Mouse (Mus musculus) cortical plate, adult 2 months (tissue): ENCODE measurements at regions not wholly inside any gene's neighbourhood (a gene's known extent, or its start where the extent isn't known, plus 50 kb on each side); places are given as distances from the start of the nearest gene placed in this dataset.
"Not testable (repeated sequence)": the region's sequence is repeated elsewhere in the genome, so short reads cannot be mapped to it uniquely, and the experiment has no call there.

Experiments
- CTCF ChIP-seq: fragments of 200-500 bp; IDR thresholded peaks from 2 replicates; pipeline ENCODE4 v1.5.1; 2011; ENCODE audit warnings: mild to moderate bottlenecking, control low read depth, low read length; ENCODE audit not compliant: insufficient read depth; ENCODE audit errors: extremely low read depth
- POLR2A ChIP-seq: fragments of 200-500 bp; IDR thresholded peaks from 2 replicates; pipeline ENCODE4 v1.6.1; 2011; ENCODE audit warnings: mild to moderate bottlenecking, low read length, control low read depth; ENCODE audit not compliant: insufficient read depth; ENCODE audit errors: extremely low read depth

DNA sequence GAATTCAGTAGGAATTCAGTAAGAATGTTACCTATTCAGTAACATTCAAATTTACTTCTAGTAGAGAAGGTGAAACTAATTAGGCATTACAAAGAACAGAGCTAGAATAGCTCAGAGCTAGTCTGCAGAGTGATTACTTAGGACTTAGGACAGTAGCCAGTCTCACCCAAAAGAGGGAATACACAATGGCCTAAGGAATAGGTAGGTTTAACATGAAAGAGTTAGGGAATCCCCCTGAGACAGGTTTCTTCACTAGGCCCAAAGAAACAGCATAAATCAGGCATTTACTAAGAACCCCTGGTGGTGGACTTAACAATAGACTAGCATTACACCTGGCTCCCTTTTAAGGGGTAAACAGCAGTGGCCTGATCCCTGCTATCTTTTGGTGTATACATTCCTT, 357.7 kb upstream of the Kcnh7 start:
- not testable (repeated sequence) for TF ChIP-seq CTCF, POLR2A
